Mouse (Mus musculus): ENCODE results near the gene Kpna2. TPM values are rescaled to one million over a fixed set of nuclear protein-coding genes. Genes with fewer than 3 reads are reported as not detected.

The Kpna2 gene
- polyA plus RNA-seq, 1 experiment, result 16.1 TPM

GRCm38 (mm10) chr11:106959121-106959520 is 40.2 kb downstream of the Kpna2 start:
- 92% methylated on average over 5 of the region's 5 CpGs for WGBS
- H3K4me1 ChIP-seq (ENCODE audit: control insufficient read depth, insufficient read depth, insufficient read length), result peaks cover 18% of the 10 kb centered on the region
- no peaks in the 10 kb centered on the region for H3K27me3 ChIP-seq (ENCODE audit: control insufficient read depth, insufficient read depth, low read length)
- no peaks in the 10 kb centered on the region for H3K36me3 ChIP-seq (ENCODE audit: control insufficient read depth, insufficient read depth, low read length)
- no peak overlapping the region for H3K27ac ChIP-seq (ENCODE audit: insufficient read depth, low read length)
- H3K4me3 ChIP-seq (ENCODE audit: extremely low read depth, insufficient read depth, insufficient read length), result no peak overlapping the region
- no peak for DNase-seq (ENCODE audit: low read depth in 1 of 2, low spot score in 2 of 2)
- TF ChIP-seq CTCF (IDR thresholded peaks at IDR 0.05; ENCODE audit: extremely low read depth, insufficient read depth, insufficient read length, insufficient replicate concordance) (no peak), POLR2A (IDR thresholded peaks at IDR 0.05; ENCODE audit: low read depth, low read length) (no peak)

GRCm38 (mm10) chr11:106958407-106959071 is 40.8 kb downstream of the Kpna2 start:
- DNase-seq (ENCODE audit: low read depth in 1 of 2, low spot score in 2 of 2), result no peak
- TF ChIP-seq POLR2A (IDR thresholded peaks at IDR 0.05; ENCODE audit: low read depth, low read length), result no peak
- TF ChIP-seq CTCF (IDR thresholded peaks at IDR 0.05; ENCODE audit: extremely low read depth, insufficient read depth, insufficient read length, insufficient replicate concordance), result no peak
- Histone ChIP-seq H3K27ac (ENCODE audit: insufficient read depth, low read length) (no peak overlapping the region), H3K36me3 (ENCODE audit: control insufficient read depth, insufficient read depth, low read length) (no peaks in the 10 kb centered on the region), H3K27me3 (ENCODE audit: control insufficient read depth, insufficient read depth, low read length) (no peaks in the 10 kb centered on the region), H3K4me1 (ENCODE audit: control insufficient read depth, insufficient read depth, insufficient read length) (peaks cover 18% of the 10 kb centered on the region), H3K4me3 (ENCODE audit: extremely low read depth, insufficient read depth, insufficient read length) (no peak overlapping the region)
- 80% methylated on average over 6 of the region's 6 CpGs for WGBS

- no peaks in the 10 kb centered on the region for H3K27me3 ChIP-seq (ENCODE audit: control insufficient read depth, insufficient read depth, low read length)
- DNase-seq (ENCODE audit: low read depth in 1 of 2, low spot score in 2 of 2), result peak in 1 of 2 experiments; percentile 12
- 14% methylated on average over 12 of the region's 12 CpGs for WGBS
- no peak overlapping the region for H3K4me3 ChIP-seq (ENCODE audit: extremely low read depth, insufficient read depth, insufficient read length)
- H3K36me3 ChIP-seq (ENCODE audit: control insufficient read depth, insufficient read depth, low read length), result no peaks in the 10 kb centered on the region
- H3K4me1 ChIP-seq (ENCODE audit: control insufficient read depth, insufficient read depth, insufficient read length), result peaks cover 18% of the 10 kb centered on the region
- TF ChIP-seq CTCF (IDR thresholded peaks at IDR 0.05; ENCODE audit: extremely low read depth, insufficient read depth, insufficient read length, insufficient replicate concordance), result no peak
- no peak for TF ChIP-seq POLR2A (IDR thresholded peaks at IDR 0.05; ENCODE audit: low read depth, low read length)
- 0 out of 2 replicates have a peak overlapping the region, but pooled peaks have one; percentile 15 for H3K27ac ChIP-seq (ENCODE audit: insufficient read depth, low read length)
Observed at GRCm38 (mm10) chr11:106957271-106957980, 41.9 kb downstream of the Kpna2 start.

- H3K27ac ChIP-seq (ENCODE audit: insufficient read depth, low read length), result no peak overlapping the region
- WGBS, result 90% methylated on average over 8 of the region's 8 CpGs
- TF ChIP-seq POLR2A (IDR thresholded peaks at IDR 0.05; ENCODE audit: low read depth, low read length) (no peak), CTCF (IDR thresholded peaks at IDR 0.05; ENCODE audit: extremely low read depth, insufficient read depth, insufficient read length, insufficient replicate concordance) (no peak)
- H3K27me3 ChIP-seq (ENCODE audit: control insufficient read depth, insufficient read depth, low read length), result no peaks in the 10 kb centered on the region
- peaks cover 4% of the 10 kb centered on the region for H3K4me1 ChIP-seq (ENCODE audit: control insufficient read depth, insufficient read depth, insufficient read length)
- DNase-seq (ENCODE audit: low read depth in 1 of 2, low spot score in 2 of 2), result no peak
- no peak overlapping the region for H3K4me3 ChIP-seq (ENCODE audit: extremely low read depth, insufficient read depth, insufficient read length)
- H3K36me3 ChIP-seq (ENCODE audit: control insufficient read depth, insufficient read depth, low read length), result no peaks in the 10 kb centered on the region
Observed at GRCm38 (mm10) chr11:106954566-106954965, 44.8 kb downstream of the Kpna2 start.

GRCm38 (mm10) chr11:106954116-106954515 is 45.2 kb downstream of the Kpna2 start:
- Histone ChIP-seq H3K27ac (ENCODE audit: insufficient read depth, low read length) (no peak overlapping the region), H3K4me3 (ENCODE audit: extremely low read depth, insufficient read depth, insufficient read length) (no peak overlapping the region), H3K36me3 (ENCODE audit: control insufficient read depth, insufficient read depth, low read length) (no peaks in the 10 kb centered on the region), H3K27me3 (ENCODE audit: control insufficient read depth, insufficient read depth, low read length) (no peaks in the 10 kb centered on the region), H3K4me1 (ENCODE audit: control insufficient read depth, insufficient read depth, insufficient read length) (peaks cover 4% of the 10 kb centered on the region)
- WGBS, result 80% methylated on average over 9 of the region's 9 CpGs
- TF ChIP-seq POLR2A (IDR thresholded peaks at IDR 0.05; ENCODE audit: low read depth, low read length) (no peak), CTCF (IDR thresholded peaks at IDR 0.05; ENCODE audit: extremely low read depth, insufficient read depth, insufficient read length, insufficient replicate concordance) (no peak)
- no peak for DNase-seq (ENCODE audit: low read depth in 1 of 2, low spot score in 2 of 2)

Other genes starting within 250 kb of the Kpna2 start
- gene Pecam1, start 248.9 kb downstream of the Kpna2 start, polyA plus RNA-seq (2012; rRNA removed), result 40.3 and 43.5 TPM in 2 replicates
- 3.3 and 4.2 TPM in 2 replicates for gene Milr1, start 248.3 kb downstream of the Kpna2 start, polyA plus RNA-seq (2012; rRNA removed)
- 7.2 and 9.0 TPM in 2 replicates for gene Polg2, start 220.0 kb downstream of the Kpna2 start, polyA plus RNA-seq (2012; rRNA removed)
- 608 and 672 TPM in 2 replicates for gene Ddx5, start 210.4 kb downstream of the Kpna2 start, polyA plus RNA-seq (2012; rRNA removed)
- 2.0 and 2.1 TPM in 2 replicates for gene Cep95, start 210.3 kb downstream of the Kpna2 start, polyA plus RNA-seq (2012; rRNA removed)
- 4.9 TPM in 2 replicates for gene Smurf2, start 78.8 kb downstream of the Kpna2 start, polyA plus RNA-seq (2012; rRNA removed)
- 0.91 and 1.8 TPM in 2 replicates for gene 1810010H24Rik, start 26.1 kb upstream of the Kpna2 start, polyA plus RNA-seq (2012; rRNA removed)
- gene Bptf, start 132.6 kb upstream of the Kpna2 start, polyA plus RNA-seq (2012; rRNA removed), result 26.5 and 27.3 TPM in 2 replicates
- 4.7 and 4.9 TPM in 2 replicates for gene Nol11, start 189.8 kb upstream of the Kpna2 start, polyA plus RNA-seq (2012; rRNA removed)